Comparison of ENCODE assay signal across 26 mouse cellular contexts in genomic region chr1:177032233-177032632, GRCm38 (mm10).
A peak's percentile ranks its signal among the peaks of the same experiment; 100 is the strongest.
DNase-seq lines count a peak whose midpoint lies in the region; ATAC-seq and TF ChIP-seq lines count a peak whose summit lies in the region.
"Had no signal": no experiment of that assay in that cellular context is flagged by ENCODE, and none has a peak within 500 bp of the region (broad histone marks: within the 10 kb centered on the region; RNA-seq: fewer than 3 reads in every experiment).

No protein-coding gene starts in this region.

- H3K4me1 ChIP-seq in forebrain, embryonic 15.5 days, result peaks cover 9% of the 10 kb centered on the region
- no peaks in the 10 kb centered on the region for H3K4me1 ChIP-seq in forebrain, postnatal 0 days (ENCODE audit: insufficient read depth)
- H3K4me1 ChIP-seq in midbrain, embryonic 16.5 days (ENCODE audit: control insufficient read depth, insufficient read depth, low read length), result no peaks in the 10 kb centered on the region; the same call in 1 of the 2 replicates
- no peaks in the 10 kb centered on the region for H3K4me1 ChIP-seq in midbrain, embryonic 15.5 days
- H3K4me1 ChIP-seq: embryonic facial prominence, embryonic 15.5 days had no signal

- H3K4me3 ChIP-seq in forebrain, embryonic 15.5 days, result no peak overlapping the region
- H3K4me3 ChIP-seq in forebrain, postnatal 0 days (ENCODE audit: low read depth, low read length), result no peak overlapping the region
- no peak overlapping the region for H3K4me3 ChIP-seq in layer of hippocampus, adult 2 months
- H3K4me3 ChIP-seq in midbrain, embryonic 16.5 days (ENCODE audit: low read depth, low read length), result no peak overlapping the region
- H3K4me3 ChIP-seq in midbrain, embryonic 15.5 days, result no peak overlapping the region
- H3K4me3 ChIP-seq: embryonic facial prominence, embryonic 15.5 days; forebrain, embryonic 13.5 days; heart, embryonic 12.5 days; heart, embryonic 15.5 days; hindbrain, embryonic 10.5 days had no signal

- no peak overlapping the region for H3K4me2 ChIP-seq in forebrain, embryonic 15.5 days (replicated peaks)
- H3K4me2 ChIP-seq in forebrain, postnatal 0 days (ENCODE audit: low read depth), result no peak overlapping the region
- H3K4me2 ChIP-seq in midbrain, embryonic 16.5 days (ENCODE audit: low read length), result no peak overlapping the region
- H3K4me2 ChIP-seq in midbrain, embryonic 15.5 days, result no peak overlapping the region
- H3K4me2 ChIP-seq: embryonic facial prominence, embryonic 15.5 days; forebrain, embryonic 13.5 days; heart, embryonic 12.5 days; heart, embryonic 15.5 days had no signal

- WGBS in forebrain, embryonic 15.5 days, result 0% methylated on average over 1 of the region's 1 CpGs
- WGBS in forebrain, postnatal 0 days, result 29% methylated on average over 1 of the region's 1 CpGs
- WGBS in midbrain, embryonic 16.5 days, result 0% methylated on average over 1 of the region's 1 CpGs
- WGBS in midbrain, embryonic 15.5 days, result 18% methylated on average over 1 of the region's 1 CpGs

- no peak overlapping the region for H3K9ac ChIP-seq in forebrain, embryonic 15.5 days (replicated peaks)
- H3K9ac ChIP-seq in forebrain, postnatal 0 days, result no peak overlapping the region
- H3K9ac ChIP-seq in midbrain, embryonic 16.5 days (ENCODE audit: low read depth, low read length), result no peak overlapping the region
- H3K9ac ChIP-seq in midbrain, embryonic 15.5 days, result no peak overlapping the region
- H3K9ac ChIP-seq: embryonic facial prominence, embryonic 15.5 days; forebrain, embryonic 13.5 days; heart, embryonic 12.5 days; heart, embryonic 15.5 days had no signal

- ATAC-seq in forebrain, embryonic 15.5 days (replicated peaks), result no peak
- no peak for ATAC-seq in forebrain, postnatal 0 days
- ATAC-seq in midbrain, embryonic 16.5 days, result peak; percentile 66; the same call in 1 of the 2 replicates
- no peak for ATAC-seq in midbrain, embryonic 15.5 days (replicated peaks)
- ATAC-seq: CD4-positive, CD25-positive, alpha-beta regulatory T cell, adult 4 months; forebrain, embryonic 13.5 days; hindbrain, postnatal 0 days; inflammation-experienced regulatory T-cells, adult 6 months; intestine, embryonic 16.5 days had no signal

- H3K36me3 ChIP-seq in forebrain, embryonic 15.5 days, result peaks cover 5% of the 10 kb centered on the region; the same call in 1 of the 2 replicates
- peaks cover 11% of the 10 kb centered on the region; the same call in 1 of the 2 replicates for H3K36me3 ChIP-seq in forebrain, postnatal 0 days (ENCODE audit: insufficient read depth)
- no peaks in the 10 kb centered on the region for H3K36me3 ChIP-seq in midbrain, embryonic 16.5 days (ENCODE audit: control insufficient read depth, insufficient read depth, low read length)
- H3K36me3 ChIP-seq in midbrain, embryonic 15.5 days (replicated peaks), result no peaks in the 10 kb centered on the region
- H3K36me3 ChIP-seq: embryonic facial prominence, embryonic 15.5 days; heart, embryonic 15.5 days had no signal

- DNase-seq in forebrain, postnatal 0 days, result no peak
- no peak for DNase-seq in layer of hippocampus, adult 2 months (ENCODE audit: low spot score in 2 of 2)
- DNase-seq in layer of hippocampus, postnatal 14 days (ENCODE audit: low spot score in 2 of 2), result no peak
- DNase-seq: adrenal gland, adult 2 months; adrenal gland, postnatal 14 days; cerebellum, adult 11-12 months; cerebellum, adult 8-10 months; cerebellum, postnatal 10 days; cerebellum, postnatal 36 days; embryo, embryonic 11 days; gastrocnemius, postnatal 25 days; heart, adult 18-20 months; heart, postnatal 10 days; heart, postnatal 36 days had no signal

- peak overlapping the region; percentile 27; the same call in 1 of the 2 replicates for H3K27ac ChIP-seq in forebrain, embryonic 15.5 days (replicated peaks)
- no peak overlapping the region for H3K27ac ChIP-seq in forebrain, postnatal 0 days (ENCODE audit: low read depth, low read length)
- 0 out of 2 replicates have a peak overlapping the region, but pooled peaks have one; percentile 16 for H3K27ac ChIP-seq in layer of hippocampus, adult 2 months
- H3K27ac ChIP-seq in midbrain, embryonic 16.5 days (ENCODE audit: low read length), result no peak overlapping the region
- no peak overlapping the region for H3K27ac ChIP-seq in midbrain, embryonic 15.5 days
- H3K27ac ChIP-seq: embryonic facial prominence, embryonic 15.5 days; forebrain, embryonic 13.5 days; heart, embryonic 15.5 days; hindbrain, embryonic 10.5 days; hindbrain, postnatal 0 days had no signal

- no peaks in the 10 kb centered on the region for H3K27me3 ChIP-seq in forebrain, embryonic 15.5 days
- no peaks in the 10 kb centered on the region for H3K27me3 ChIP-seq in forebrain, postnatal 0 days (ENCODE audit: insufficient read depth, low read length)
- H3K27me3 ChIP-seq in midbrain, embryonic 16.5 days (ENCODE audit: control insufficient read depth, insufficient read depth, low read depth, low read length), result no peaks in the 10 kb centered on the region
- no peaks in the 10 kb centered on the region for H3K27me3 ChIP-seq in midbrain, embryonic 15.5 days (replicated peaks)
- H3K27me3 ChIP-seq: embryonic facial prominence, embryonic 15.5 days; forebrain, embryonic 13.5 days; heart, embryonic 12.5 days; heart, embryonic 15.5 days had no signal

- no peak for TF ChIP-seq CTCF in forebrain, postnatal 0 days (IDR thresholded peaks at IDR 0.05; ENCODE audit: low read depth)
- TF ChIP-seq CTCF in layer of hippocampus, adult 2 months (conservative IDR thresholded peaks at IDR 0.05), result no peak

- H3K9me3 ChIP-seq in forebrain, embryonic 15.5 days, result no peaks in the 10 kb centered on the region
- H3K9me3 ChIP-seq in forebrain, postnatal 0 days (ENCODE audit: low read length), result no peaks in the 10 kb centered on the region
- H3K9me3 ChIP-seq in midbrain, embryonic 16.5 days (replicated peaks; ENCODE audit: control insufficient read depth, low read length, poor library complexity, severe bottlenecking), result no peaks in the 10 kb centered on the region
- H3K9me3 ChIP-seq in midbrain, embryonic 15.5 days, result no peaks in the 10 kb centered on the region
- H3K9me3 ChIP-seq: embryonic facial prominence, embryonic 15.5 days; forebrain, embryonic 13.5 days; heart, embryonic 12.5 days; heart, embryonic 15.5 days; hindbrain, embryonic 10.5 days had no signal

Comparison
In these comparisons a context has a peak if more than half of its experiments do, and no peak if none do; other contexts are left out.
1. H3K27ac ChIP-seq: peak in forebrain, embryonic 15.5 days (single experiment) and layer of hippocampus, adult 2 months (single experiment); none in forebrain, postnatal 0 days (single experiment), midbrain, embryonic 16.5 days (single experiment) and midbrain, embryonic 15.5 days (single experiment).